In genomic region chr5:142998171-142998570, GRCm38 (mm10) we compare ENCODE assay signal across 10 mouse cellular contexts. TPM values are rescaled to one million over a fixed set of nuclear protein-coding genes. Genes with fewer than 3 reads are reported as not detected.
DNase-seq lines count a peak whose midpoint lies in the region; ATAC-seq lines count a peak whose summit lies in the region.
"Had no signal": no experiment of that assay in that cellular context is flagged by ENCODE, and none has a peak within 500 bp of the region (broad histone marks: within the 10 kb centered on the region; RNA-seq: fewer than 3 reads in every experiment).

No protein-coding gene starts in this region.

- H3K4me2 ChIP-seq in midbrain, embryonic 14.5 days (ENCODE audit: low read length), result no peak overlapping the region
- no peak overlapping the region for H3K4me2 ChIP-seq in midbrain, embryonic 15.5 days
- H3K4me2 ChIP-seq in heart, embryonic 15.5 days, result no peak overlapping the region
- H3K4me2 ChIP-seq in kidney, embryonic 16.5 days (replicated peaks; ENCODE audit: low read depth, low read length), result no peak overlapping the region
- no peak overlapping the region for H3K4me2 ChIP-seq in forebrain, embryonic 15.5 days (replicated peaks)

- no peak for ATAC-seq in midbrain, embryonic 14.5 days (ENCODE audit: low FRiP score, low TSS enrichment)
- ATAC-seq in midbrain, embryonic 15.5 days (replicated peaks), result no peak
- ATAC-seq in heart, embryonic 15.5 days (replicated peaks; ENCODE audit: insufficient number of reproducible peaks, insufficient read depth, low FRiP score, low read depth), result peak; percentile 42; the same call in 1 of the 2 replicates
- peak; percentile 24 for ATAC-seq in kidney, embryonic 16.5 days (ENCODE audit: low FRiP score, low TSS enrichment)
- ATAC-seq in forebrain, embryonic 15.5 days (replicated peaks), result no peak

- no peaks in the 10 kb centered on the region for H3K27me3 ChIP-seq in midbrain, embryonic 14.5 days (ENCODE audit: control insufficient read depth, insufficient read depth, low read length)
- H3K27me3 ChIP-seq in midbrain, embryonic 15.5 days (replicated peaks), result no peaks in the 10 kb centered on the region
- H3K27me3 ChIP-seq in heart, embryonic 15.5 days, result no peaks in the 10 kb centered on the region
- no peaks in the 10 kb centered on the region for H3K27me3 ChIP-seq in kidney, embryonic 16.5 days (ENCODE audit: insufficient read depth, low read length)
- H3K27me3 ChIP-seq in forebrain, embryonic 15.5 days, result no peaks in the 10 kb centered on the region

- intact Hi-C loops in left cerebral cortex, postnatal 14 days (cut with DNase I), result no loop called here

- WGBS in midbrain, embryonic 14.5 days, result 53% methylated on average over 2 of the region's 2 CpGs
- 38% methylated on average over 2 of the region's 2 CpGs for whole genome bisulfite sequencing in midbrain, embryonic 15.5 days
- 50% methylated on average over 2 of the region's 2 CpGs for WGBS in heart, embryonic 15.5 days
- WGBS in kidney, embryonic 16.5 days, result 27% methylated on average over 2 of the region's 2 CpGs
- WGBS in forebrain, embryonic 15.5 days, result 72% methylated on average over 2 of the region's 2 CpGs

- H3K36me3 ChIP-seq in midbrain, embryonic 14.5 days (ENCODE audit: control insufficient read depth, insufficient read depth, low read length), result peaks cover 11% of the 10 kb centered on the region
- no peaks in the 10 kb centered on the region for H3K36me3 ChIP-seq in midbrain, embryonic 15.5 days (replicated peaks)
- peaks cover 7% of the 10 kb centered on the region for H3K36me3 ChIP-seq in heart, embryonic 15.5 days
- H3K36me3 ChIP-seq in kidney, embryonic 16.5 days (ENCODE audit: insufficient read depth, low read length), result no peaks in the 10 kb centered on the region
- H3K36me3 ChIP-seq in forebrain, embryonic 15.5 days, result peaks cover 4% of the 10 kb centered on the region; the same call in 1 of the 2 replicates

- no peak overlapping the region for H3K9ac ChIP-seq in midbrain, embryonic 14.5 days (replicated peaks; ENCODE audit: low read length)
- no peak overlapping the region for H3K9ac ChIP-seq in midbrain, embryonic 15.5 days
- H3K9ac ChIP-seq in heart, embryonic 15.5 days, result no peak overlapping the region
- H3K9ac ChIP-seq in kidney, embryonic 16.5 days (replicated peaks; ENCODE audit: low read length), result no peak overlapping the region
- no peak overlapping the region for H3K9ac ChIP-seq in forebrain, embryonic 15.5 days (replicated peaks)

- no peaks in the 10 kb centered on the region for H3K9me3 ChIP-seq in midbrain, embryonic 14.5 days (ENCODE audit: control insufficient read depth, low read length)
- no peaks in the 10 kb centered on the region for H3K9me3 ChIP-seq in midbrain, embryonic 15.5 days
- H3K9me3 ChIP-seq in heart, embryonic 15.5 days (replicated peaks), result no peaks in the 10 kb centered on the region
- H3K9me3 ChIP-seq in kidney, embryonic 16.5 days (ENCODE audit: low read length), result no peaks in the 10 kb centered on the region
- no peaks in the 10 kb centered on the region for H3K9me3 ChIP-seq in forebrain, embryonic 15.5 days

- peak overlapping the region; percentile 41; the same call in 1 of the 2 replicates for H3K27ac ChIP-seq in midbrain, embryonic 14.5 days (replicated peaks; ENCODE audit: low read depth, low read length)
- no peak overlapping the region for H3K27ac ChIP-seq in midbrain, embryonic 15.5 days
- peak overlapping the region; percentile 63 for H3K27ac ChIP-seq in heart, embryonic 15.5 days
- H3K27ac ChIP-seq in kidney, embryonic 16.5 days (ENCODE audit: low read length), result peak overlapping the region; percentile 64
- H3K27ac ChIP-seq in forebrain, embryonic 15.5 days (replicated peaks), result no peak overlapping the region

- no peak overlapping the region for H3K4me3 ChIP-seq in midbrain, embryonic 14.5 days (replicated peaks; ENCODE audit: low read depth, low read length)
- H3K4me3 ChIP-seq in midbrain, embryonic 15.5 days, result no peak overlapping the region
- H3K4me3 ChIP-seq in heart, embryonic 15.5 days, result no peak overlapping the region
- no peak overlapping the region for H3K4me3 ChIP-seq in kidney, embryonic 16.5 days (ENCODE audit: low read length)
- no peak overlapping the region for H3K4me3 ChIP-seq in forebrain, embryonic 15.5 days

- no peak for DNase-seq in midbrain, embryonic 14.5 days
- DNase-seq in urinary bladder, postnatal 25 days (ENCODE audit: low spot score), result no peak
- DNase-seq in left cerebral cortex, postnatal 14 days (ENCODE audit: low spot score in 2 of 2), result no peak
- DNase-seq: cerebellum, adult 18-20 months; gastrocnemius, postnatal 36 days had no signal

- H3K4me1 ChIP-seq in midbrain, embryonic 14.5 days (ENCODE audit: control insufficient read depth, insufficient read depth, low read length), result peaks cover 5% of the 10 kb centered on the region; the same call in 1 of the 2 replicates
- 0 out of 2 replicates have a peak, but pooled peaks cover 5% of the 10 kb centered on the region for H3K4me1 ChIP-seq in midbrain, embryonic 15.5 days
- peaks cover 21% of the 10 kb centered on the region for H3K4me1 ChIP-seq in heart, embryonic 15.5 days (replicated peaks)
- peaks cover 37% of the 10 kb centered on the region for H3K4me1 ChIP-seq in kidney, embryonic 16.5 days (ENCODE audit: insufficient read depth, low read length)
- H3K4me1 ChIP-seq in forebrain, embryonic 15.5 days, result peaks cover 6% of the 10 kb centered on the region; the same call in 1 of the 2 replicates

RNA-seq across cellular contexts. Expression of gene Fscn1, which starts 38.0 kb away (rescaled TPM):
- 521 and 580 TPM in 2 replicates for polyA plus RNA-seq in midbrain, embryonic 14.5 days (2014; fragmentation: Nextera tagmentation; extraction: Ambion mirVana)
- 507 and 508 TPM in 2 replicates for polyA plus RNA-seq in midbrain, embryonic 15.5 days (2015; fragmentation: Nextera tagmentation; extraction: Ambion mirVana)
- polyA plus RNA-seq in heart, embryonic 15.5 days (2015; fragmentation: Nextera tagmentation; extraction: Ambion mirVana), result 108 and 137 TPM in 2 replicates
- 302 and 349 TPM in 2 replicates for polyA plus RNA-seq in kidney, embryonic 16.5 days (2015; fragmentation: Nextera tagmentation; extraction: Ambion mirVana)
- polyA plus RNA-seq in forebrain, embryonic 15.5 days (2015; fragmentation: Nextera tagmentation; extraction: Ambion mirVana), result 521 and 538 TPM in 2 replicates
- 100 to 1,000 TPM; 408 to 429 TPM for total RNA-seq in left cerebral cortex, postnatal 14 days (2021)
- total RNA-seq: MEL had no signal

Comparison
In these comparisons a context has a peak if more than half of its experiments do, and no peak if none do; other contexts are left out.
1. H3K27ac ChIP-seq: peak in midbrain, embryonic 14.5 days (single experiment), heart, embryonic 15.5 days (single experiment) and kidney, embryonic 16.5 days (single experiment); none in midbrain, embryonic 15.5 days (single experiment) and forebrain, embryonic 15.5 days (single experiment).
2. ATAC-seq: peak in heart, embryonic 15.5 days (single experiment) and kidney, embryonic 16.5 days (single experiment); none in midbrain, embryonic 14.5 days (single experiment), midbrain, embryonic 15.5 days (single experiment) and forebrain, embryonic 15.5 days (single experiment).